Mouse (Mus musculus): Measurements from ENCODE around the gene Klhl21.

The Klhl21 gene

GRCm38 (mm10) chr4:151996173-151996950 lies 12.2 kb upstream of the Klhl21 start, which contains the start of gene Phf13:
Gene Phf13, minus strand, starts transcription at chr4:151996258.
- DNase-seq = peak; percentile 99

GRCm38 (mm10) chr4:151996951-151997222 lies 11.7 kb upstream of the Klhl21 start:
- no peak for DNase-seq

GRCm38 (mm10) chr4:151997701-151998100 lies 10.9 kb upstream of the Klhl21 start:
- no peak for DNase-seq

- DNase-seq = no peak
Observed at GRCm38 (mm10) chr4:151999481-151999880, 9.1 kb upstream of the Klhl21 start.

GRCm38 (mm10) chr4:152000906-152001305 lies 7.7 kb upstream of the Klhl21 start:
- DNase-seq = no peak

- no peak for DNase-seq
Observed at GRCm38 (mm10) chr4:152001335-152001734, 7.3 kb upstream of the Klhl21 start.

- no peak for DNase-seq
Observed at GRCm38 (mm10) chr4:152002063-152002462, 6.5 kb upstream of the Klhl21 start.

- no peak for DNase-seq
Observed at GRCm38 (mm10) chr4:152006137-152006536, 2.5 kb upstream of the Klhl21 start.

- no peak for DNase-seq
Observed at GRCm38 (mm10) chr4:152006812-152007211, 1.8 kb upstream of the Klhl21 start.

GRCm38 (mm10) chr4:152007481-152008147 lies 989 bp upstream of the Klhl21 start:
- DNase-seq = no peak

- DNase-seq = no peak
Observed at GRCm38 (mm10) chr4:152008148-152008500, 479 bp upstream of the Klhl21 start.

GRCm38 (mm10) chr4:152009076-152010051 lies 761 bp downstream of the Klhl21 start:
- DNase-seq = peak; percentile 78

- no peak for DNase-seq
Observed at GRCm38 (mm10) chr4:152010091-152010706, 1.6 kb downstream of the Klhl21 start.

GRCm38 (mm10) chr4:152010707-152011134 lies 2.1 kb downstream of the Klhl21 start:
- DNase-seq = no peak

- DNase-seq = no peak
Observed at GRCm38 (mm10) chr4:152011171-152011760, 2.7 kb downstream of the Klhl21 start.

GRCm38 (mm10) chr4:152012109-152012508 lies 3.5 kb downstream of the Klhl21 start:
- DNase-seq = no peak

- no peak for DNase-seq
Observed at GRCm38 (mm10) chr4:152013036-152013813, 4.6 kb downstream of the Klhl21 start.

- no peak for DNase-seq
Observed at GRCm38 (mm10) chr4:152019073-152019472, 10.5 kb downstream of the Klhl21 start.

- no peak for DNase-seq
Observed at GRCm38 (mm10) chr4:152020024-152020423, 11.4 kb downstream of the Klhl21 start.

GRCm38 (mm10) chr4:152021568-152022097 lies 13.0 kb downstream of the Klhl21 start:
- DNase-seq = no peak

- DNase-seq = no peak
Observed at GRCm38 (mm10) chr4:152022506-152022905, 13.9 kb downstream of the Klhl21 start.

Data from right cerebral cortex, postnatal 14 days (tissue).